9 mouse cellular contexts compared by ENCODE assay signal in the genomic region with DNA sequence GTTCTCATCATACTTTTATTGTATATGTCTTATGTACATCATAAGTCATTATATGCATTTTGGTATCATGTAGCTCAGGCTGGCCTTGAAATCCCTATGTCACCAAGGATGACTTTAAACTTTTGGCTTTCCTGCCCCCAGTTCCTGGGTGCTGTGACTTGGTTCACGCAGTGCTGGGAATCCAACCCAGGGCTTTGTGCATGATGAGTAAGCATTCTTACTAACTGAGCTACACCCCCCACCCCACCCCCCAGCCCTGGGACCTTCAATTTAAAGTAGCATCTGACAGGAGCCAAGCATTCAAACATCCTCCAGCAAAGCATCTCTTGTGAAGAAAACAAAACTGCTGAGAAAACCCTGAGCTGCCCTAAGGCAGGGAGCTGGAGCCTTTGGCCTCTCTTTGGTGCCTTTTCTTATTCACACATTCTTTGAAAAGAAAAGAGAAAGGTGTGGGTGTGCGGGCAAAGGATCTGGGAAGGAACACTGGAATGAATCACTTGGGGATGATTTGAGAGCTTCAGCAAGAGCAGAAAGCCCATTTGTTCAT. TPM values are rescaled to one million over a fixed set of nuclear protein-coding genes. Genes with fewer than 3 reads are reported as not detected.
DNase-seq lines count a peak whose midpoint lies in the region; ATAC-seq and TF ChIP-seq lines count a peak whose summit lies in the region.
"Had no signal": no experiment of that assay in that cellular context is flagged by ENCODE, and none has a peak within 500 bp of the region (broad histone marks: within the 10 kb centered on the region; RNA-seq: fewer than 3 reads in every experiment).

No protein-coding gene starts in this region.

- DNase-seq in natural killer cell, adult 2 months (ENCODE audit: low spot score in 2 of 2): no peak
- no peak for DNase-seq in cerebellum, postnatal 4 days (ENCODE audit: low spot score in 2 of 2)
- DNase-seq in right cerebral cortex, adult 18-20 months: no peak
- DNase-seq: heart, adult 18-20 months had no signal

- 37% methylated on average over 2 of the region's 2 CpGs for WGBS in forebrain, embryonic 15.5 days
- 66% methylated on average over 2 of the region's 2 CpGs for WGBS in midbrain, embryonic 13.5 days

- peak overlapping the region; percentile 100 for H3K27ac ChIP-seq in ES-Bruce4 (ENCODE audit: insufficient read depth, low read length)
- H3K27ac ChIP-seq in forebrain, embryonic 15.5 days (replicated peaks): peak overlapping the region; percentile 32
- H3K27ac ChIP-seq in midbrain, embryonic 13.5 days: peak overlapping the region; percentile 36; the same call in 1 of the 2 replicates

- peak overlapping the region; percentile 14; the same call in 1 of the 2 replicates for H3K4me2 ChIP-seq in forebrain, embryonic 15.5 days (replicated peaks)
- no peak overlapping the region for H3K4me2 ChIP-seq in midbrain, embryonic 13.5 days (replicated peaks)
- H3K4me2 ChIP-seq: lung, embryonic 14.5 days had no signal

- TF ChIP-seq EP300 in ES-Bruce4 (IDR thresholded peaks at IDR 0.05; ENCODE audit: insufficient read depth, low read depth, low read length): peak; percentile 92

- peak overlapping the region; percentile 86 for H3K4me3 ChIP-seq in E14TG2a.4 (replicated peaks; ENCODE audit: low read length)
- peak overlapping the region; percentile 47 for H3K4me3 ChIP-seq in ES-Bruce4 (ENCODE audit: low read depth, low read length)
- no peak overlapping the region for H3K4me3 ChIP-seq in forebrain, embryonic 15.5 days
- H3K4me3 ChIP-seq in midbrain, embryonic 13.5 days (replicated peaks): no peak overlapping the region

- TF ChIP-seq CTCF in E14TG2a.4 (conservative IDR thresholded peaks at IDR 0.05; ENCODE audit: low read length): no peak
- TF ChIP-seq CTCF in ES-Bruce4 (IDR thresholded peaks at IDR 0.05; ENCODE audit: low read depth, low read length): no peak

- peaks cover 84% of the 10 kb centered on the region for H3K4me1 ChIP-seq in E14TG2a.4 (replicated peaks; ENCODE audit: low read depth, low read length)
- peaks cover 8% of the 10 kb centered on the region for H3K4me1 ChIP-seq in ES-Bruce4 (ENCODE audit: control insufficient read depth, insufficient read depth, low read length)
- peaks cover 66% of the 10 kb centered on the region for H3K4me1 ChIP-seq in forebrain, embryonic 15.5 days
- peaks cover 65% of the 10 kb centered on the region for H3K4me1 ChIP-seq in midbrain, embryonic 13.5 days (replicated peaks)

- H3K36me3 ChIP-seq in E14TG2a.4 (ENCODE audit: insufficient read depth, low read length) (peaks cover 7% of the 10 kb centered on the region; the same call in 1 of the 2 replicates), ES-Bruce4 (ENCODE audit: control insufficient read depth, insufficient read depth, low read length, poor library complexity, severe bottlenecking) (no peaks in the 10 kb centered on the region)
- no peaks in the 10 kb centered on the region for H3K36me3 ChIP-seq in forebrain, embryonic 15.5 days
- no peaks in the 10 kb centered on the region for H3K36me3 ChIP-seq in midbrain, embryonic 13.5 days

- no peak for ATAC-seq in forebrain, embryonic 15.5 days (replicated peaks)
- ATAC-seq in midbrain, embryonic 13.5 days: no peak

- peak overlapping the region; percentile 83 for H3K9ac ChIP-seq in ES-Bruce4 (ENCODE audit: low read depth, poor library complexity, severe bottlenecking)
- H3K9ac ChIP-seq in forebrain, embryonic 15.5 days (replicated peaks): no peak overlapping the region
- no peak overlapping the region for H3K9ac ChIP-seq in midbrain, embryonic 13.5 days (replicated peaks)
- H3K9ac ChIP-seq: lung, embryonic 14.5 days had no signal

- no peaks in the 10 kb centered on the region for H3K9me3 ChIP-seq in E14TG2a.4 (ENCODE audit: low read length)
- H3K9me3 ChIP-seq in ES-Bruce4 (replicated peaks; ENCODE audit: control insufficient read depth, insufficient read depth, low read length, poor library complexity, severe bottlenecking): no peaks in the 10 kb centered on the region
- H3K9me3 ChIP-seq in forebrain, embryonic 15.5 days: no peaks in the 10 kb centered on the region
- H3K9me3 ChIP-seq in midbrain, embryonic 13.5 days: no peaks in the 10 kb centered on the region

- H3K27me3 ChIP-seq in E14TG2a.4 (ENCODE audit: insufficient read depth, low read length) (no peaks in the 10 kb centered on the region), ES-Bruce4 (ENCODE audit: control insufficient read depth, insufficient read depth, low read length, poor library complexity, severe bottlenecking) (no peaks in the 10 kb centered on the region)
- no peaks in the 10 kb centered on the region for H3K27me3 ChIP-seq in forebrain, embryonic 15.5 days
- no peaks in the 10 kb centered on the region; the same call in 1 of the 2 replicates for H3K27me3 ChIP-seq in midbrain, embryonic 13.5 days

- no peak for TF ChIP-seq POLR2A in ES-Bruce4 (IDR thresholded peaks at IDR 0.05; ENCODE audit: insufficient read depth, low read length)

RNA-seq across cellular contexts. Expression of a gene that starts 2.0 kb away (rescaled TPM):
- polyA plus RNA-seq in ES-Bruce4 (2011; ENCODE audit: insufficient read depth, insufficient read length, low read depth, missing spikeins): 27.1 and 29.0 TPM in 2 replicates
- 22.7 and 24.7 TPM in 2 replicates for polyA plus RNA-seq in forebrain, embryonic 15.5 days (2015; fragmentation: Nextera tagmentation; extraction: Ambion mirVana)
- polyA plus RNA-seq in midbrain, embryonic 13.5 days (2015; fragmentation: Nextera tagmentation; extraction: Ambion mirVana): 22.8 and 24.0 TPM in 2 replicates

RNA-seq across cellular contexts. Expression of a gene that starts 44.0 kb away (rescaled TPM):
- polyA plus RNA-seq in ES-Bruce4 (2011; ENCODE audit: insufficient read depth, insufficient read length, low read depth, missing spikeins): 35.5 and 38.4 TPM in 2 replicates
- polyA plus RNA-seq in forebrain, embryonic 15.5 days (2015; fragmentation: Nextera tagmentation; extraction: Ambion mirVana): 31.6 and 32.7 TPM in 2 replicates
- 30.1 and 38.1 TPM in 2 replicates for polyA plus RNA-seq in midbrain, embryonic 13.5 days (2015; fragmentation: Nextera tagmentation; extraction: Ambion mirVana)

RNA-seq across cellular contexts. Expression of a gene that starts 44.0 kb away (rescaled TPM):
- 3.3 and 4.3 TPM in 2 replicates for polyA plus RNA-seq in ES-Bruce4 (2011; ENCODE audit: insufficient read depth, insufficient read length, low read depth, missing spikeins)
- 3.6 and 3.9 TPM in 2 replicates for polyA plus RNA-seq in forebrain, embryonic 15.5 days (2015; fragmentation: Nextera tagmentation; extraction: Ambion mirVana)
- 4.2 and 4.3 TPM in 2 replicates for polyA plus RNA-seq in midbrain, embryonic 13.5 days (2015; fragmentation: Nextera tagmentation; extraction: Ambion mirVana)

RNA-seq across cellular contexts. Expression of a gene that starts 57.5 kb away (rescaled TPM):
- 0.84 and 1.2 TPM in 2 replicates for polyA plus RNA-seq in ES-Bruce4 (2011; ENCODE audit: insufficient read depth, insufficient read length, low read depth, missing spikeins)
- polyA plus RNA-seq in forebrain, embryonic 15.5 days (2015; fragmentation: Nextera tagmentation; extraction: Ambion mirVana): 1.0 and 1.1 TPM in 2 replicates
- 1.9 and 2.0 TPM in 2 replicates for polyA plus RNA-seq in midbrain, embryonic 13.5 days (2015; fragmentation: Nextera tagmentation; extraction: Ambion mirVana)

Comparison
In these comparisons a context has a peak if more than half of its experiments do, and no peak if none do; other contexts are left out.
1. H3K4me3 ChIP-seq: peak in E14TG2a.4 (single experiment) and ES-Bruce4 (single experiment); none in forebrain, embryonic 15.5 days (single experiment) and midbrain, embryonic 13.5 days (single experiment).
2. H3K27ac ChIP-seq: peak in every context shown above with its lines; median percentile 100 in ES-Bruce4; 36 in midbrain, embryonic 13.5 days; 32 in forebrain, embryonic 15.5 days.